Mouse (Mus musculus) embryo, embryonic 9.5 days (tissue): ENCODE data around the gene Fbxl21.

Source experiments
- DNase-seq: peaks from one replicate; pipeline ENCODE4 v3.0.0-alpha.2; 2017; ENCODE audit errors: extremely low spot score

Fbxl21 gene

GRCm38 (mm10) chr13:56581512-56581911 is 59.2 kb downstream of the Fbxl21 start:
- no peak for DNase-seq

- DNase-seq, result peak; percentile 91
Observed at GRCm38 (mm10) chr13:56581961-56582434, 59.7 kb downstream of the Fbxl21 start.

GRCm38 (mm10) chr13:56582720-56583119 is 60.4 kb downstream of the Fbxl21 start:
- DNase-seq, result peak; percentile 67

- DNase-seq, result no peak
Observed at GRCm38 (mm10) chr13:56586046-56586445, 63.8 kb downstream of the Fbxl21 start.
